Mouse (Mus musculus) gastrocnemius, adult 2 months (tissue): ENCODE results near the gene Gm2897. TPM values are rescaled to one million over a fixed set of nuclear protein-coding genes. Genes with fewer than 3 reads are reported as not detected.
"Not testable (repeated sequence)": the region's sequence is repeated elsewhere in the genome, so short reads cannot be mapped to it uniquely, and the experiment has no call there.

Experiments used
- DNase-seq: peaks from one replicate; pipeline ENCODE4 v3.0.0; 2022
- H3K27ac ChIP-seq: fragments of 200-600 bp; 2 replicates; pipeline ENCODE4 v1.8.1; 2022; ENCODE audit warnings: mild to moderate bottlenecking
- H3K4me3 ChIP-seq: fragments of 200-600 bp; 2 replicates; pipeline ENCODE4 v1.8.1; 2022; ENCODE audit warnings: mild to moderate bottlenecking, moderate library complexity
- CTCF ChIP-seq: fragments of 200-600 bp; IDR thresholded peaks from 2 replicates; pipeline ENCODE4 v1.8.1; 2022; ENCODE audit warnings: antibody characterized with exemption, mild to moderate bottlenecking, moderate library complexity
- intact Hi-C: fragments of 180-260 bp; cut with DNase I; formaldehyde crosslinking; loops from one replicate; pipeline ENCODE4 v1.15.1; 2025
- long read RNA-seq, 2 experiments: library from polyadenylated mRNA; stranded (forward); transcript quantifications; one replicate each; pipeline ENCODE4 v2.0.0; 2021
- total RNA-seq, 2 experiments: library from RNA; stranded (reverse); gene quantifications; 2 replicates each; pipeline ENCODE4 v1.2.3; 2021

Gene Gm2897
- not detected for total RNA-seq
- long read RNA-seq, experiment 1 = 0 reads
- long read RNA-seq, experiment 2 = 0 reads

- intact Hi-C loops, H3K27ac ChIP-seq: not testable (repeated sequence)
- DNase-seq = peak; percentile 22
- H3K4me3 ChIP-seq = peak within 1 kb of the TSS; percentile 64
Measured at GRCm38 (mm10) chr14:3048727-3049512, at the start of gene Gm2897. Gene Gm2897 (plus strand): TSS chr14:3049285.

- not testable (repeated sequence) for H3K4me3 ChIP-seq
Measured at GRCm38 (mm10) chr14:3029702-3030101, 19.4 kb upstream of the Gm2897 start, which contains the start of gene Gm2888. Gene Gm2888 (plus strand): TSS chr14:3030002.

DNA sequence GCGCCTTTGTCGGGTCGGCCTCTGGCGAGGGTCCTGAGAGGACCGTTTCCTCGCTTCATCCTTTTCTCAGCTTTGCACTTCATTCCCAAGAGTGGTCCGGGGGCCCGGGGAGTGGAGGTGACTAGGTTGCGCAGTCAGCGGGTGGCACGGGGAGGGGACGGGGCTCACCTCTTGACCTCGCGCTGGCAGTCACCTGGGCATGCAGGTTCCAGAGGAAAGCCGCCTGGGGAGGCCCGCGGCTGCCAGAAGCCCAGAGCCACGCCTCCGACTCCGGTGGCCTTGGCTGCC, 372 bp downstream of the Gm2897 start:
- H3K4me3 ChIP-seq = peak overlapping the region; percentile 64
- H3K27ac ChIP-seq, DNase-seq, intact Hi-C loops: not testable (repeated sequence)

More at GRCm38 (mm10) chr14:3029702-3030101, 19.4 kb upstream of the Gm2897 start, which contains the start of gene Gm2888:
- DNase-seq, H3K27ac ChIP-seq, intact Hi-C loops: not testable (repeated sequence)

GRCm38 (mm10) chr14:3050087-3050486, 1.0 kb downstream of the Gm2897 start:
- H3K4me3 ChIP-seq, H3K27ac ChIP-seq, intact Hi-C loops, DNase-seq: not testable (repeated sequence)
- TF ChIP-seq CTCF = peak; percentile 38; the same call in 1 of the 2 replicates

DNA sequence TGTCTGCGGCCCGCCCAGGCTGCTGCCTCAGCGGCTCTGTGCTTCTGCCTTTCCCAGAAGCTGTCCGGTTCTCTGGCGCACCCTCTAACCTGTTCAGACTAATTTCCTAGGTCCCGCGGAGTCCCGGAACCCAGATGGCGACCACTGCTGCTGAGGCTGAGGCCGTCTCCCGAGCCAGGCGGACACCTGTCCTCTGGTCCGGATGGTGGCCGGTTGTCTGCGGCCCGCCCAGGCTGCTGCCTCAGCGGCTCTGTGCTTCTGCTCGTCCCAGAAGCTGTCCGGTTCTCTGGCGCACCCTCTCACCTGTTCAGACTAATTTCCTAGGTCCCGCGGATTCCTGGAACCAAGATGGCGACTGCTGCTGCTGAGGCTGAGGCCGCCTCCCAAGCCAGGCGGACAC, 67.0 kb downstream of the Gm2897 start:
- H3K27ac ChIP-seq, intact Hi-C loops, H3K4me3 ChIP-seq: not testable (repeated sequence)
- DNase-seq = peak; percentile 17

Other genes starting within 250 kb of the Gm2897 start
- not detected for gene Gm2888, start 19.3 kb upstream of the Gm2897 start, total RNA-seq
- gene Gm10340, start 84.7 kb downstream of the Gm2897 start, total RNA-seq = not detected
- gene Gm5795, start 139.0 kb downstream of the Gm2897 start, total RNA-seq = not detected
- not detected for gene D830030K20Rik, start 159.2 kb downstream of the Gm2897 start, total RNA-seq